Mouse (Mus musculus): ENCODE results near the gene Ccnd3.

Gene Ccnd3

GRCm38 (mm10) chr17:47626031-47626430, 121.2 kb downstream of the Ccnd3 start:
- no peak for DNase-seq

GRCm38 (mm10) chr17:47627791-47628190, 122.9 kb downstream of the Ccnd3 start:
- DNase-seq, result no peak

GRCm38 (mm10) chr17:47628851-47629676, 124.2 kb downstream of the Ccnd3 start:
- DNase-seq, result peak; percentile 98

GRCm38 (mm10) chr17:47629717-47630677, 125.1 kb downstream of the Ccnd3 start:
- DNase-seq, result no peak

- no peak for DNase-seq
Measured at GRCm38 (mm10) chr17:47630678-47631065, 125.8 kb downstream of the Ccnd3 start, which contains the start of gene Usp49. Usp49 (plus strand) TSS chr17:47630690.

- DNase-seq, result no peak
Measured at GRCm38 (mm10) chr17:47632181-47632840, 127.5 kb downstream of the Ccnd3 start.

GRCm38 (mm10) chr17:47633999-47634770, 129.3 kb downstream of the Ccnd3 start:
- no peak for DNase-seq

- DNase-seq, result no peak
Measured at GRCm38 (mm10) chr17:47642992-47643391, 138.1 kb downstream of the Ccnd3 start.

- DNase-seq, result peak; percentile 81
Measured at GRCm38 (mm10) chr17:47646683-47647082, 141.8 kb downstream of the Ccnd3 start.

GRCm38 (mm10) chr17:47648966-47649365, 144.1 kb downstream of the Ccnd3 start:
- DNase-seq, result no peak
